Mouse (Mus musculus) v-Abl transformed pro-B cells (cell line): ENCODE results near the gene Ddx1.

Source experiments
- in situ Hi-C, 2 experiments: fragments of 400-800 bp; cut with MboI; formaldehyde crosslinking; loops; one replicate each; pipeline ENCODE4 v1.15.1; 2025; ENCODE audit not compliant: unreplicated experiment in 2 of 2

Ddx1 gene

DNA sequence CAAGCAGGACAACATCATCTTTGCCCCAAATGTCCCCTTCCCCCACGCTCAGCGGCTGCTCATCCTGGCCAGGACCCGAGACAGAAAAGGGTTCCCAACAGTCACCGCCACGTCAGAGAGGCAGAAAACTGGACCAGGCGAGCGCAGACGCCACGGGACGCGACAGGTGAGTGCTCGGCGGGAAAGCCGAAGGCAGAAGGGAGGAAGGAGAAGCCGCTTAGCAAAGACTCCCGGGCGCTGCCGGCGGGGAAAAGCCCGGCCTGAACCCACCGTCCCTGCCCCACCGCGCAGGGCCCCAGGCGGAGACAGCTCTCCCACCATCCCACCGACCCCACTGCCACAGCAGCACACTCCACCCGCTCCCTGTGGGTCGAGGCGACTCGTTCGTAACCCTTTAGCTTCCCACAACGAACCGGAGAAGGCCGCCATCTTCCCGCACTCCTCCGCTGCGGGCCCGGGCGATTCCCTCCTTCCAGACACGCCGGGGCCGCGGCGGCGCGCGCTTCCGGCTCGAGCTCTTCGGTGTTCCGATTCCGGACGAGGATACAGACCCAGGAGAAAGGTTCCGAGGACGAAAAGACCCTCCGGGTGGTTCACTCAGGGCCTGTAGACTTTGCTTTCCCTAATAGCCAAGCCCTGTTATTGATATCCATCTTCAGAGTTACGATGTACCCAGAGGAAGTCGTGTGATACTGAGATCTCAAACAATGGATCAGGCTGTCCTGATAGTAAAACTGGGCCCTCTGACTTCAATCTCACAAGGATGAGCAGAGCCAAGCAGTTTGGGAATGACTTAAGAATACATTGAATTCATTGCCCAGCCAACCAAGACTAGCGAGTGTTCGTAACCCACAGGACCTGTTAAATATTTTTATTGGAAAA, at the start of gene Ddx1:
TSS of gene Ddx1 (minus strand) at position 523 of the 882 bp plus-strand sequence.
- in situ Hi-C loops = loop anchor here in 1 of 2 experiments (25.0 kb wide), 1 partner anchor 1937 kb away; no protein-coding TSS in a partner anchor

DNA sequence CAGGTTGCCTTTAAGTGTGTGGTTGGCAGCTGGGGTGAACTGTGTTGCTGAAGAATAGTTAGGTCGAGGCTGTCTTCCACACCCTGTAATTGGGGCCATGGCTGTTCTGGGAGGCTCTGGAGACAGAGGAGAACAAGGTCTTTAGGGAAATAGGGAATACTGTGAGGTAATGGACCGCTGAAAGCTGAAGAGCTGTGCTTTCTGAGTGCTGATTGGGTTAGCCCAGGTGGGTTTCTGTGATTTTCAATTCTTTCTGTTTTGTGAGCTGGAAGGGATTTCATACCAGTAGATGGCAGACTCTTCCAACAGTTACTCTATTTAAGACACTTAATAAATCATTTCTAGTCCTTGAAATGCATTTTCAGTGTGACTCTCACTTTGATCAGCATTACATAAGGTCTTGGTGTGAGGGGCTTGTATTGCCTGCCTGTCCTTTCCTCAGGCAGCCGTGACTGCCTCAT, 44.4 kb upstream of the Ddx1 start:
- in situ Hi-C loops = no loop called here

DNA sequence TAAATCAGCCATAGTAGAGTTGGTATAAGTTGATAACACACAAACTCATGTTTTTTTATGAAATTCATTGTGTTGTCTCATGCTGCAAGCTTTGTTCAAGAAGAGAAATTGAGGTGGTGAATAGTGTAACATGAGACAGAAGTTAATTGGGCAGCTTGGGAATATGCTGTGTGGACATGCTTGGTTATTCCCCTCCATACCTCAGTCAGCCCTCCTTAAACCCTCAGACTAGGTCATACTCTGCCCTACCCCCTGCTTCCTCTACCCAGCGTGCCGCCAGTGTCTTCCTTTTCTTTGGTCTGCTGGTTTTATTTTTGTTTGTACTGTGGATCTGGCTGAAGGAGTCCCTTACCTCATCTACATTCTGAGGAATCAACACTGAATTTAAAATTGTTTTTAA, 42.4 kb upstream of the Ddx1 start:
- in situ Hi-C loops = no loop called here

DNA sequence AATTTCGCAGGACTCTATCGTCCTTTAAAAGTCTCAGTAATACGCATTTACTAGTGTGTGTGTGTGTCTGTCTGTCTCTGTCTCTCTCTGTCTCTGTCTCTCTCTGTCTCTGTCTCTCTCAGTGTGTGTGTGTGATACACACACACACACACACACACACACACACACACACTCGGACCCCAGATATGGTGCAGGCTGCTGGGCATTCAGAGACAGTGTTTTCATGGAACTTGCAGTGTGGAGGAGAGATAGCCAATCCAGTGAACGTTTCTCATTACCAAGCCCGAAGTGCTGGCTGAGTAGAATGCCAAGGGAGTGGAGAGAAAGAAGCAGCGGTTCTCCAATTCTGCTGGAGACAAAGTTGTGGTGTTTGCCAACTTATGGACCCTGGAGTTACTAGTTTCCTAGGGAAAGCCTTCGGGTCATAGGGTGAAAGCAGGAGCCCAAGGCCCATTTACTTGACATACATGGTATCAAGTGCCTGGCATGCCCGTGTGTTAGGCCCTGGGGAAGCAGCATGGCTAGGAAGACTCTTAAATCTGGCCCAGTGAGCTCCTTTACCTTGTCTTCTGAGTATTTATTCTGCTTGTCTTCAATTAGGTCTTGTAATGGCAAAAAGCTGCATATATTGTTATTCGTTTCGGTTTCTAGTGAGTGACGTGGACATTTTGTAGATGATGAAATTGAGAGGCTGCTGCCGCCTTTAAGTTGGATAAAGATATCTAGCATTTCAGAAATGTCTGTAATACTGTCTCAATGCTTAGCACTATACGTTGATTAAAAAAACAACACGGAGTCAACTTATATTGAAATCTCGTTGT, 20.8 kb upstream of the Ddx1 start:
- in situ Hi-C loops = no loop called here

DNA sequence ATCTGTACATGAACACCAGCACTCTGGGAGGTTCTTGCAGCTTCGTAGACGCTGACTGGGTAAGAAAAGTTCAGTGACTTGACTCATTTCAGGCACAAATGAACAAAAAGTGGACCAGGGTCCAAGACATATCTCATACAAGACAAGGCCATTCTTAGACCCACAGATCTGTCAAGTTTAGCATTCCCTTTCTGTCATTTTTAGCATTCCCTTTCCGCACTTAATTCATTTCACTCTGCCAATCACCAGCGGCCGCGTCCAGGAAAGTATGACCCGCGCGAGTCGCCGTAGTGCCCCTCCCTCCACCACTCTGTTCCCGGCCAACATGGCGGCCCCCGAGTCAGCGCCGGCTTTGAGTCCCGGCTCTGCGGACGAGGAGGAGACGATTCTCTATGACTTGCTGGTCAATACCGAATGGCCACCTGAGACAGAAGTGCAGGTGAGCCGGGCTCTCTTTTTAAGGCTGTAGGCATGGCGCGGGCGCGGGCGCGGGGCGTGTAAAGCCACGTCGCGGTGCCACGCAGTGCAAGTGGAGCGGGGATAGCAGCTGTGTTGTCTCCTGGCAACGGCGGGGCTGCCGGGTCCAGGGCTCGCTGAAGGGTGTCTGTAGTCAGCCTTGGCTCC, 19.9 kb upstream of the Ddx1 start, which contains the start of gene Nbas:
TSS of gene Nbas (plus strand) at position 308 of the 624 bp plus-strand sequence.
- in situ Hi-C loops = no loop called here

DNA sequence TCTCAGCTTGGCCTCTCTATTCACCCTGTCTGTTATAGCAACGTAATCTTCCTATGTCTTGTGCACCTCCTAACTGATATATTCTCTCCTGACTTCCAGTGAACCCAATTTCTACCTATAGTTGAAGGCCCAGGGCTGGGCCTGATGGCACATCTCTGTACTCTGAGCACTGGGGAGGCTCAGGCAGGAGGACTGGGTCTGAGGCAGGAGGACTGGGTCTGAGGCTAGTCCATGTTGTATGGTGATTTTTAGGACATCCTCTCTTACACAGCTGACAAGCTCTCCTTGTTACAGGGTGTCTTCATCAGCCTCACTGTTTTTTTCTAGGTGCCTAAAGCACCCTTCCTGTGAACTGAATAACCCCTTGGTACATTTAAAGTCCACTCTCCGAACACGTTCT, 19.4 kb upstream of the Ddx1 start:
- in situ Hi-C loops = no loop called here

DNA sequence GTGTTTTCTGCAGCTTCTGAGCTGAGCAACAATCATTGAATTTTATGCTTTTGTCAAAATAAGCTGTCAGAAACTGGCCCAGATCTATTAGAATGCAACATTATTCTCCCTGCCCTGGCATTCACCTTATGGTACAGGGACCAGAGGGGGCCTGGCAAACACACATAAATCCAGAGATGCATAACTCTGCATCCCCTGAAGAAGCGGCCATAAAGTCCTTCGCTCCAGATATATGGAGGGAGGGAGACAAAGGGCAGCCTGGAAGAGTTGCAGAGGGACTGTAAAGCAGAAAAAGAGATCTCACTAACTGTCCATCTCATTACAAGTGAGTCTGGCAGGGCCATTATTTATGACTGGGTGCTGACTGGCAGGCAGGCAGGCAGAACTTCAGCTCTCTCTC, 6.7 kb upstream of the Ddx1 start:
- in situ Hi-C loops = no loop called here

DNA sequence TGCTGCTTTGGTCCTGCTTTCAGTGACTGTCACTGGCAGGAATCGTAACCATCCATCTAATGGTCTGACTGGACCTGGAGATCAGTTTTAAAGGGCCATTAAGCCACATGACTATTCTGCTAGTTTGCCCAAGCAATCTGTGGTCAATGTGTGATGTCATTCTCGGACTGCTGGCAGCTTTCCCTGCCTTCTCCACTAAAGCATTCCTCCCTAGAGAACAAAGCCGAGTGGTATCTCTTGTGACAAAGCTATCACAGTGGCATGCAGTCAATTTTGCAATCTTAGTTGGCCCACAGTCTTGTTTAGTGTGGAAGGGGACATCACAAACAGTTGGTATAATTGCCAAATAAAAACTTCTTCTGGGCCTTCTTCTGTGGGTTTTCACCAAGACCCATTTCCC, 6.1 kb upstream of the Ddx1 start:
- in situ Hi-C loops = no loop called here

DNA sequence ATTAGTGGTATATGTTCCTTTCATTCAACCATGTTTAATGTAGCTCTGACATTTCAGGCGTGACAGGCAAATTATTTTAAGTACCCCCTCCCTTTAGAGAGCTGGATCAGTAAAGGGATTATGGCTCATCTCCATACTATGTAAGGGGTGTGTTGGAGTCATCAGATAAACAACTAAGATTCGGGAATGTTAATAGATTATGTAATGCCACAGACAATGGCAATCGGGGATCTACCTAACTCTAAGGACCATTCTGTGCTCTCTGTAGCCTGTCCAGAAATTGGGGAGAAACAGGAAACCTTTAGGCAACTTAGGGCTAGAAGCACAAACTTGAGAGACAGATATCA, 533 bp upstream of the Ddx1 start:
- in situ Hi-C loops = loop anchor here in 1 of 2 experiments (25.0 kb wide), 1 partner anchor 1937 kb away; no protein-coding TSS in a partner anchor

DNA sequence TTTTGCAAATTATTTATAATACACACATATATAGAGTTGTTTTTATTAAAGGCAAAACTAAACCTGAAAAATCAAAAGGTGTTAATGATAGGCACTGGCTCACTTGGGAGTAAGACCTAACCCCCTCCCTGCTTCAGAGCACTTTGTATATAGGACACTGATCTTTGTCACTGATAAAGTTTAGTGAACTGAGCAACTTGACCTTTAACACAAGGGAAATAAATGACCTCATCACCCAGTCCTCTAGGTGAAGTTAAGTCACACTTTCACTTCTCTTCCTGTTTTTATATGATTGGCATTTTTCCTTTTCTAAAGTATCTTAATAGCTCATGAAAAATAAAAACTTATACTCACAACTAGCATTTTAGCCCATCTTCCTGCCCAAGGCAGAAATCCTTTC, 6.6 kb downstream of the Ddx1 start:
- in situ Hi-C loops = loop anchor here in 1 of 2 experiments (25.0 kb wide), 1 partner anchor 1930 kb away; no protein-coding TSS in a partner anchor

DNA sequence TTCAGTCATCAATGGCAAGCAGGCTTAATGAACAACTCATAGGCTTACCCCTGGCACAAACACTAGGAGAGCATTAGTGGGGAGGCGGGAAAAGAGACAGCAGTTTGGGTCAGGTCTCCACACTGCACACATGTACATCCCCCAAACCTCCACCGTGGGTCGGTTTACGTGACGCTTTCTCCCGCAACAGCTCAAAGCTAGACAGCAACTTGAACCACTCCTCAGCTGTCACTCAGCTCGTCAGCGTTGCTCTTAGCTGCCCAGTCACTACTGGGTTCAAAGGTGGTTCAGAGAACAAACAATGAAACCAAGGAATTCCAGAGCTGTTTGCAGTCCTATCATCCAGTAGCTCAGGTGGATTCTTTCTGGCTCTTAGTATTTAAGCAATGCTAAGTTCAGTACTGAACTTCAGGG, 30.9 kb downstream of the Ddx1 start:
- in situ Hi-C loops = loop anchor here (5.0 to 25.0 kb wide), 4 partner anchors 581 to 1881 kb away; no protein-coding TSS in a partner anchor

DNA sequence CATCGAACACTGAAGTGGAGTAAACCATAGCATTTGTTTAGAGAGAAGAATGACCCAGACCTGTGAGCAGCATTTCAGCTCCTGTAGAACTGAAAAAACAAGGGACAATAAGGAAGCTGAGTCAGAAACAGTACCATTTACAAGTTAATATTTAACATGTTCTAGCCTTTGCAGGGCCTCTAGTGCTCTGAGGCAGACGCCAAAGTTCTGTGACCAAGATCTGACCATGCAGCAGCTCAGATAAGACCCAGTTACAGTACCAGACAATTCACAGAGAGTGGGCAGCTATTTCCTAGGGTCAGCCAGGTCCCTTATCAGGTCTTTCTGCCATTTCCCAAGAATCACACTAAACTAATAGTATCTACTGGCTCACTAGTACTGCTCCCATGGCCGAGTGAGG, 31.4 kb downstream of the Ddx1 start:
- in situ Hi-C loops = loop anchor here (5.0 to 25.0 kb wide), 4 partner anchors 580 to 1880 kb away; no protein-coding TSS in a partner anchor

DNA sequence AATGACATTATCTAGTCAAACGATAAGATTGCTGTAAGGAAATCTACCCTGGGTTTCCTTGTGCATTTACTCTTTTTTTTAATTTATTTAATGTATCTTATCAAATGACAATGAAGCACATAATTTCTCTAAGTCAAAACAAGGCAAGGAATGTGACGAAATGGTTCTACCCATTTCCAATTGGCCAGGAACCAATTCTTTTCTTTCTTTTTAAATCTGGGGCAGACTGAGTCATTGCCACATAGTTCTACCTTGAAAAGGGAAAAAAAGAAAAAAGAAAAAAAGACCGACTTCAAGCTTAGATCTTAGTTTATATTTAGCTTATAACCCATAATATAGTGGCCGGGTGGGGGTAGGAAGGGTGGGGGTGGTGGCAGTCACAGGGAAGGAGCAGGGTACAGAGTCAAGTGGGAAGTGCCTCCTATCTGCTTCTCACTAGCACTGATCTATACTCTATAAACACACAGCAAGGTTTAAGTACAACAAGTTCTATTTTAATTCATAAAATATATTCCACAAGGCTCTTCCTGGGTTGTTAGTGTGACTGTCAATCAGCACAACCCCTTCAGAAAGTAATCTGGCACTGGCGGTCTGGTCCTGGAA, 32.4 kb downstream of the Ddx1 start:
- in situ Hi-C loops = loop anchor here (5.0 to 25.0 kb wide), 4 partner anchors 579 to 1879 kb away; no protein-coding TSS in a partner anchor

DNA sequence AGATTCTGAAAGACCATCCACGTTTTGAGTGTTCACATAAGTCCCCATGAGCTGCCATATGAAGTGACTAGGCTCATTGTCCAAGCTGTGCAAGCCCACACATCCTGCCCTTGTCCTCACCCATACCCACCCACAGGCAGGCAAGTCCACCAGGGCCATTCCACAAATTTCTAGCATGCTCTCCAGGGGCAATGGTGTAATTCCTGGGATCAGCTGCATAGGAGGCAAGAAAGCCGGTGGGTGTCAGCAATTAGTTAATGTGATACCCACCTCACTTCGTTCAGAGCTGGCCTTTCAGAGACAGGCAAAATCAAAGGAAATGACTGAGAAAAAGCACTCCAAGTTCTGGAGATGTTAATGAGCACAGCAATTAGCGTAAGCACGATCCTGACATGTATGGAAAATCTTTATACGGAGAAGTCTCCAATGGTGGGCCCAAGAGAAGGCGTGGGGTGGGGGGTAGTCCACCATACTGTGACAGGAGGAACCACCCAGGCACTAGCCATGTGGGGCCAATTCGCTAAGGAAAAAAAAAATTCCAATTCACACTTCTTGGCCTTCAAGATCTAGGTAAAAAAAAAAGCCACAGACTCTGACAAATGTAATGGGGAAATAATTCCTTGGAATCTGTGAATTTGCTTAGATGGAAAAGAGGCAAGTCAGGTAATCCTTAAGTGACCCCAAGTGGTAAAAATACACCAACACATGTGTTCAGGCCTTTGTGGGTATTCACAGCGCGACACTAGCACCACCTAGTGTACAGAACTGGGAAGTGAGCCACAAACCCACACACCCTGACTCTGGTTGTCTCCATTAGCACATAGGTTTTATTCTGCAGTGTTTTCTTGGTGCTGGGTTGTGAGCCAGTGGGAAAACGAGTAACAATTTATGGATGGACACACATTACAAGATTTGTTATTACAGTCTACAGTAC, 34.4 kb downstream of the Ddx1 start:
- in situ Hi-C loops = loop anchor here (5.0 to 25.0 kb wide), 6 partner anchors 267 to 1877 kb away; no protein-coding TSS in a partner anchor

DNA sequence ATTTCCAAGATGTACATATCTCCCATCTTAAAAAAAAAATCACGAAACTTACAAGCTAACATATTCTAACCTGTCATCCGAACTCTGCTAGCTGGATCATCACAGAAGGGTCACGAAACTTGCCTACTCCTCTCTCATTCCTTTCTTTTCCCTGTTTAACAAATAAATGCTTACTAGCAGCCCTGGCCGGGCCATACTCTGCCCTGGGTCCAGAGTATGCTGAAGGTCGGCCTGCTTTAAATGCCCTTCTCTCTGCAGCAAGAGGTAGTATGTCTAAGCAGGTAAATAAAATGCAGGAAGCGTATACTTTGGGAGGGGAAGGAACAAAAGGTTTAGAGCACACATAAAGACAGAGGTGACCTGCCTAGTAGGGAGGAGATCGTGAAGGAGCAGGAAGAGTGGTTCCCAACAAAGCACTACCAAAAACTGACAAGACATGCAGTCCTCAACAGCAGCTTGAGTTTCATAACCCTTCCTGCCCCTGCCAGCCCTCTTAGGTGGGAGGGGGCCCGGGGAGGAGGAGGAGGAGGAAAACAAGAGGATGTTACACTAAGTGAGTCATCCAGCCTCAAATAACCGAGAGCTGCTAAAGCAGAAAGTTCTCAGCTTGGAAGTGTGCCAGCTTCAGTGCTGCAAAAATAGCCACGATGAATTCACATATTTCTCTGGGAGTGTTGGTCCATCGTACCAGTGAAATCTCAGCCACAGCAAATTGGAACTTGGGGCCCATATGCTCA, 37.1 kb downstream of the Ddx1 start:
- in situ Hi-C loops = loop anchor here (5.0 to 25.0 kb wide), 6 partner anchors 265 to 1875 kb away; no protein-coding TSS in a partner anchor

DNA sequence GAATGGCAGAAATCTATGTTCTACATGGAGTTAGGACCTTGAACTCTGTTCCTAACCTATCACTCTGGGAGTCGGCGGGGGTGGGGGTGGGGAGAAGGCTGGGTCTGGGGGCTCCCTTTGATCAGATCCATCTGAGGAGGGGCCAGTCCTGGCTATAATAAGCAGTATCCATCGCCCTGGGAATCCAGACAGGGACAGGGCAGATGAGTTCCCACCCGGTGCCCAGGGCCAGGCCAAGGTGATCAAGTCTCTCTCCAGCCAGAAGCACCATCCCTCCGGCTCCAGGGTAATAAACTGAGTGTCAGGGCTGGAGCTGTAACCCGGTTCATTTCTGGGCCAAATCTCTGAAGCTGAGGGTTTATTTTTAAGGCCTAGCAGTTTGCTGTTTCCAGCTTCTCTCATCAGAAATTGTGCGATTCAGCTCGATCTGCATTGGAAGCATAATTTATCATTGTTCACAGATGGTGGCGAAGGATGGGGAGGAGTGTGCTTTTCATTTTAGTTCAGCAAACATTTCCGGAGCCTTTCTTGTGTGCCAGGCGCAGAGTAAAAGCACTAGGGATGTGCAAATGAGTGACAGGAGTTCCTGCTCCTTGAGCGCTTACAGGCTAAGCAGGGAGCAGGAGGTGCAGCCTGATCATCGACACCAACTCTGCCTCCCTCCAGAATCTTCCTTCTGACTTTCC, 39.2 kb downstream of the Ddx1 start:
- in situ Hi-C loops = loop anchor here (5.0 to 25.0 kb wide), 6 partner anchors 263 to 1873 kb away; no protein-coding TSS in a partner anchor

DNA sequence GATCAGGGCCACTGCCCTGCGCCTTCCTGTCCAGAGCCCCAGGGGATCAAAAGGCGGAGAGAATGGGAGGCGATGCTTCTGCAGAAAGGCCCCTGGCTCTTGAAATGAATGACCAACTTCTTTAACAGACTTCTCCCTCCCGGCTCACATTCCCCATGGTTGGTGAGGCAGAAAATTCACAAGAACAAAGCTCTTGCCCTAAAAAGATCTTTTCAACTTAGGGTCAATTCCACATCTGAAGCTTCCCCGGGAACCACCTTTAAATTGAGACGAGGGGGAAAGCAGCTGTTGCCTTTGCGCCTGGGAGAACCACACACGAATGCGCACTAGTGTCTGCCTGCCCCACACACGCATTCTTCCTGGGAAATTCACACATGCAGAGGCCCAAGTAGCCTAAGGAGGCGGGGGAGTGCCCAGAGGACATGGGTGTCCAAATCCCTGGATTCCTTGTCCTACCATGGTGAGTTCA, 40.0 kb downstream of the Ddx1 start:
- in situ Hi-C loops = loop anchor here (5.0 to 25.0 kb wide), 3 partner anchors 262 to 1872 kb away; no protein-coding TSS in a partner anchor
